Mouse (Mus musculus) spleen, adult 2 months (tissue): ENCODE measurements around the gene Perp.

Experiments used
- CTCF ChIP-seq: fragments of 200-500 bp; IDR thresholded peaks from 2 replicates; pipeline ENCODE4 v1.5.1; 2011; ENCODE audit warnings: mild to moderate bottlenecking, inconsistent platforms; ENCODE audit not compliant: insufficient read depth, insufficient read length, insufficient replicate concordance; ENCODE audit errors: extremely low read depth
- POLR2A ChIP-seq: fragments of 200-500 bp; IDR thresholded peaks from 2 replicates; pipeline ENCODE4 v1.6.1; 2011; ENCODE audit warnings: low read depth, low read length, inconsistent platforms

GRCm38 (mm10) chr10:18876211-18876610, 31.4 kb downstream of the Perp start:
- no peak for TF ChIP-seq CTCF
- no peak for TF ChIP-seq POLR2A
